Comparison of ENCODE assay signal across 8 mouse cellular contexts in genomic region chr5:24351278-24351677, GRCm38 (mm10). TPM values are rescaled to one million over a fixed set of nuclear protein-coding genes. Genes with fewer than 3 reads are reported as not detected.
A peak's percentile ranks its signal among the peaks of the same experiment; 100 is the strongest.
DNase-seq lines count a peak whose midpoint lies in the region; ATAC-seq and TF ChIP-seq lines count a peak whose summit lies in the region.

Kcnh2 (minus strand) TSS chr5:24351604.

- TF ChIP-seq CTCF in left cerebral cortex, adult 2 months (IDR thresholded peaks at IDR 0.05): no peak

- H3K27me3 ChIP-seq in limb, embryonic 12.5 days: peaks cover 77% of the 10 kb centered on the region

- peak in 1 of 2 experiments; percentile 30 for DNase-seq in left cerebral cortex, adult 2 months (ENCODE audit: extremely low spot score in 1 of 2, low spot score in 2 of 2)
- DNase-seq in left cerebral cortex, adult 9 months (ENCODE audit: low spot score in 2 of 2): no peak
- DNase-seq in heart, postnatal 10 days: peak in 1 of 2 experiments; percentile 38
- no peak for DNase-seq in right cerebral cortex, adult 2 months (ENCODE audit: low spot score in 2 of 2)
- DNase-seq in ovary, postnatal 10 days (ENCODE audit: low spot score): no peak

- peaks cover 3% of the 10 kb centered on the region for H3K4me1 ChIP-seq in brown adipose tissue, adult 24 weeks (ENCODE audit: control insufficient read depth, insufficient read depth, insufficient read length, low read length)
- peaks cover 57% of the 10 kb centered on the region for H3K4me1 ChIP-seq in limb, embryonic 12.5 days (replicated peaks)

- H3K36me3 ChIP-seq in limb, embryonic 12.5 days: no peaks in the 10 kb centered on the region

- H3K4me2 ChIP-seq in limb, embryonic 12.5 days: peak within 1 kb of the TSS; percentile 99

- ATAC-seq in limb, embryonic 12.5 days (ENCODE audit: insufficient number of reproducible peaks, insufficient read depth, low FRiP score, low TSS enrichment, low read depth): peak; percentile 13; the same call in 1 of the 2 replicates
- ATAC-seq in megakaryocyte progenitor cell, adult 5-6 weeks (replicated peaks; ENCODE audit: poor library complexity): no peak

- peak within 1 kb of the TSS; percentile 67 for H3K4me3 ChIP-seq in left cerebral cortex, adult 2 months
- peak within 1 kb of the TSS; percentile 50 for H3K4me3 ChIP-seq in brown adipose tissue, adult 24 weeks (ENCODE audit: insufficient read depth, low read depth, low read length)
- H3K4me3 ChIP-seq in limb, embryonic 12.5 days (replicated peaks): peak within 1 kb of the TSS; percentile 67

- peak within 1 kb of the TSS; percentile 84 for H3K27ac ChIP-seq in left cerebral cortex, adult 2 months
- no peak within 1 kb of the TSS for H3K27ac ChIP-seq in brown adipose tissue, adult 24 weeks (replicated peaks; ENCODE audit: low read depth, low read length)
- H3K27ac ChIP-seq in limb, embryonic 12.5 days: peak within 1 kb of the TSS; percentile 85

- no peaks in the 10 kb centered on the region for H3K9me3 ChIP-seq in limb, embryonic 12.5 days

- peak within 1 kb of the TSS; percentile 71 for H3K9ac ChIP-seq in limb, embryonic 12.5 days (replicated peaks)

- WGBS in limb, embryonic 12.5 days: under 1% methylated on average over 48 of the region's 53 CpGs

- intact Hi-C loops in left cerebral cortex, adult 2 months (cut with DNase I): no loop called here
- intact Hi-C loops in heart, postnatal 10 days (cut with DNase I): no loop called here

RNA-seq across cellular contexts. Expression of gene Kcnh2, which starts in this region (rescaled TPM):
- 10 to 100 TPM; 28.6 to 32.8 TPM for total RNA-seq in left cerebral cortex, adult 2 months (2021)
- 1.4 and 2.3 TPM in 2 replicates for polyA plus RNA-seq in brown adipose tissue, adult 24 weeks (2012; ENCODE audit: insufficient read depth, insufficient read length, missing spikeins)
- 10 to 100 TPM; 90.5 to 93.9 TPM for total RNA-seq in heart, postnatal 10 days (2021)
- polyA plus RNA-seq in limb, embryonic 12.5 days (2016; fragmentation: Nextera tagmentation; extraction: Ambion mirVana): 4.9 and 5.4 TPM in 2 replicates
- not detected in 2 replicates for total RNA-seq in megakaryocyte progenitor cell, adult 5-6 weeks (2015)
- total RNA-seq in megakaryocyte progenitor cell, adult 5-6 weeks (2017): 0.12 TPM in 1 of 2 replicates, not detected in the other

Comparison
In these comparisons a context has a peak if more than half of its experiments do, and no peak if none do; other contexts are left out.
1. RNA of gene Kcnh2 (total RNA-seq): 90.5 to 93.9 TPM in heart, postnatal 10 days and 28.6 to 32.8 TPM in left cerebral cortex, adult 2 months; 0.12 TPM in megakaryocyte progenitor cell, adult 5-6 weeks; every median in the first group is over 10 times any median in the second.
2. Peak in every context shown above with its lines, with median percentiles within 50 percentile points of each other: H3K4me3 ChIP-seq.